Mouse (Mus musculus) liver, embryonic 11.5 days (tissue): ENCODE data around the gene Zfp947. TPM values are rescaled to one million over a fixed set of nuclear protein-coding genes. Genes with fewer than 3 reads are reported as not detected.
"Not testable (repeated sequence)": the region's sequence is repeated elsewhere in the genome, so short reads cannot be mapped to it uniquely, and the experiment has no call there.

Experiments
- ATAC-seq: fragments of 200-750 bp; cut with Nextera tagmentation; replicated peaks from 2 replicates; pipeline ENCODE4 v1.8.0; 2017; ENCODE audit warnings: moderate number of reproducible peaks, mild to moderate bottlenecking, moderate TSS enrichment, moderate library complexity; ENCODE audit not compliant: low FRiP score
- DNase-seq: peaks from one replicate; pipeline ENCODE4 v3.0.0-alpha.2; 2017; ENCODE audit warnings: low spot score
- H3K27ac ChIP-seq: fragments of 300-500 bp; sonication (generic); 2 replicates; pipeline ENCODE4 v1.5.1; 2014; ENCODE audit warnings: mild to moderate bottlenecking, low read depth, low read length, control low read depth
- H3K27me3 ChIP-seq: fragments of 300-500 bp; sonication (generic); replicated peaks from 2 replicates; pipeline ENCODE4 v1.6.1; 2014; ENCODE audit warnings: low read length, mixed read lengths; ENCODE audit not compliant: control insufficient read depth, insufficient read depth
- H3K36me3 ChIP-seq: fragments of 300-500 bp; sonication (generic); 2 replicates; pipeline ENCODE4 v1.6.1; 2014; ENCODE audit warnings: mild to moderate bottlenecking, low read length, moderate library complexity, mixed read lengths; ENCODE audit not compliant: control insufficient read depth, insufficient read depth
- H3K4me1 ChIP-seq: fragments of 300-500 bp; sonication (generic); replicated peaks from 2 replicates; pipeline ENCODE4 v1.6.1; 2014; ENCODE audit warnings: low read length, mixed read lengths; ENCODE audit not compliant: control insufficient read depth, insufficient read depth
- H3K4me2 ChIP-seq: fragments of 300-500 bp; sonication (generic); 2 replicates; pipeline ENCODE4 v1.6.1; 2014; ENCODE audit warnings: mild to moderate bottlenecking, control low read depth, moderate library complexity
- H3K4me3 ChIP-seq: fragments of 300-500 bp; sonication (generic); 2 replicates; pipeline ENCODE4 v1.5.1; 2014; ENCODE audit warnings: low read depth, low read length, control low read depth
- H3K9ac ChIP-seq: fragments of 300-500 bp; sonication (generic); 2 replicates; pipeline ENCODE4 v1.6.1; 2014; ENCODE audit warnings: low read depth, low read length, control low read depth
- H3K9me3 ChIP-seq: fragments of 300-500 bp; sonication (generic); 2 replicates; pipeline ENCODE4 v1.6.1; 2016; ENCODE audit warnings: low read length, inconsistent platforms, mixed read lengths; ENCODE audit not compliant: control insufficient read depth
- WGBS: fragments of 180-500 bp; shearing (Covaris S2); extraction: QIAGEN DNeasy Blood & Tissue Kit; methylation state at CpG from one replicate; pipeline ENCODE4 v1.1.7; 2014; 5-methylcytosine and 5-hydroxymethylcytosine counted together
- polyA plus RNA-seq: library from polyadenylated mRNA; unstranded; fragments of >200 nt; fragmentation: Nextera tagmentation; extraction: Ambion mirVana; gene quantifications from 2 replicates; pipeline ENCODE4 v1.2.1, GENCODE M21; 2014

The Zfp947 gene
- 1.3 and 1.8 TPM in 2 replicates for polyA plus RNA-seq

GRCm38 (mm10) chr17:22165722-22166294 is at the start of gene Zfp947:
Gene Zfp947 (minus strand): TSS chr17:22166190.
- DNase-seq: peak; percentile 52

GRCm38 (mm10) chr17:22165304-22165703 is 686 bp downstream of the Zfp947 start:
- peak overlapping the region; percentile 67 for H3K9ac ChIP-seq
- peak overlapping the region; percentile 62 for H3K4me2 ChIP-seq
- not testable (repeated sequence) for H3K4me1 ChIP-seq, H3K9me3 ChIP-seq, DNase-seq, H3K36me3 ChIP-seq, H3K27ac ChIP-seq, H3K27me3 ChIP-seq
- 9% methylated on average over 3 of the region's 3 CpGs for WGBS
- peak; percentile 72 for ATAC-seq
- peak overlapping the region; percentile 55 for H3K4me3 ChIP-seq

More at GRCm38 (mm10) chr17:22165722-22166294, at the start of gene Zfp947:
- not testable (repeated sequence) for H3K9me3 ChIP-seq, H3K27ac ChIP-seq, H3K36me3 ChIP-seq, H3K27me3 ChIP-seq, H3K4me1 ChIP-seq
- Histone ChIP-seq H3K9ac (peak within 1 kb of the TSS; percentile 67), H3K4me3 (peak within 1 kb of the TSS; percentile 55), H3K4me2 (peak within 1 kb of the TSS; percentile 62)
- ATAC-seq: peak; percentile 88
- WGBS: under 1% methylated on average over 16 of the region's 16 CpGs

GRCm38 (mm10) chr17:22153951-22154350 is 12.0 kb downstream of the Zfp947 start:
- not testable (repeated sequence) for ATAC-seq, DNase-seq, H3K9ac ChIP-seq, H3K36me3 ChIP-seq, H3K27me3 ChIP-seq, H3K4me2 ChIP-seq, H3K27ac ChIP-seq, H3K9me3 ChIP-seq, H3K4me1 ChIP-seq, H3K4me3 ChIP-seq
- 66% methylated on average over 2 of the region's 4 CpGs for WGBS

GRCm38 (mm10) chr17:22118770-22119169 is 47.2 kb downstream of the Zfp947 start:
- Histone ChIP-seq H3K9ac (no peak overlapping the region), H3K9me3 (no peaks in the 10 kb centered on the region), H3K4me1 (no peaks in the 10 kb centered on the region), H3K27me3 (no peaks in the 10 kb centered on the region), H3K4me3 (no peak overlapping the region), H3K36me3 (no peaks in the 10 kb centered on the region), H3K4me2 (no peak overlapping the region), H3K27ac (no peak overlapping the region)
- no peak for ATAC-seq
- DNase-seq: no peak

Other genes with a start within 250 kb of the Zfp947 start
- gene Zfp942, start 203.7 kb downstream of the Zfp947 start, polyA plus RNA-seq: 20.0 and 21.5 TPM in 2 replicates
- gene Zfp943, start 203.6 kb downstream of the Zfp947 start, polyA plus RNA-seq: 12.6 and 12.8 TPM in 2 replicates
- gene Zfp994, start 59.4 kb upstream of the Zfp947 start, polyA plus RNA-seq: 2.9 and 3.1 TPM in 2 replicates
- 8.5 and 9.7 TPM in 2 replicates for gene CT030661.1, start 148.6 kb upstream of the Zfp947 start, polyA plus RNA-seq
- gene Zfp944, start 195.2 kb upstream of the Zfp947 start, polyA plus RNA-seq: 11.3 and 14.2 TPM in 2 replicates
- gene Zfp758, start 195.3 kb upstream of the Zfp947 start, polyA plus RNA-seq: 7.5 and 8.5 TPM in 2 replicates